Mouse (Mus musculus) G1E (cell line): Measurements from ENCODE around the gene Gjb5. TPM values are rescaled to one million over a fixed set of nuclear protein-coding genes. Genes with fewer than 3 reads are reported as not detected.

ENCODE experiments used
- ATAC-seq: 2 replicates; pipeline ENCODE4 v1.8.0; 2016; ENCODE audit warnings: mild to moderate bottlenecking; ENCODE audit not compliant: insufficient number of reproducible peaks, poor library complexity, low FRiP score, severe bottlenecking; ENCODE audit errors: extremely low read depth
- DNase-seq: peaks from one replicate; pipeline ENCODE4 v3.0.0; 2012; ENCODE audit warnings: low spot score
- H3K27me3 ChIP-seq: 2 replicates; pipeline ENCODE4 v1.6.1; 2012; ENCODE audit warnings: mild to moderate bottlenecking, low read length, inconsistent platforms; ENCODE audit not compliant: insufficient read depth
- H3K36me3 ChIP-seq: replicated peaks from 2 replicates; pipeline ENCODE3; 2012; ENCODE audit warnings: mild to moderate bottlenecking, inconsistent platforms
- H3K4me1 ChIP-seq: 2 replicates; pipeline ENCODE4 v1.6.1; 2012; ENCODE audit warnings: low read depth, low read length, inconsistent platforms, mixed read lengths; ENCODE audit not compliant: insufficient read depth
- H3K4me3 ChIP-seq: 2 replicates; pipeline ENCODE4 v1.5.1; 2012; ENCODE audit warnings: low read depth, mild to moderate bottlenecking, inconsistent platforms, low read length, moderate library complexity, mixed read lengths
- H3K9me3 ChIP-seq: replicated peaks from 2 replicates; pipeline ENCODE4 v1.6.1; 2012; ENCODE audit warnings: inconsistent platforms
- CTCF ChIP-seq: IDR thresholded peaks from 2 replicates; pipeline ENCODE4 v1.5.1; 2012; ENCODE audit warnings: low read depth, low read length, inconsistent platforms, mixed read lengths
- GATA1 ChIP-seq: IDR thresholded peaks from 2 replicates; pipeline ENCODE4 v1.6.1; 2012; ENCODE audit warnings: borderline replicate concordance, low read length, inconsistent platforms, mixed read lengths
- GATA2 ChIP-seq: IDR thresholded peaks from 2 replicates; pipeline ENCODE4 v1.6.1; 2012; ENCODE audit warnings: low read depth, low read length, inconsistent platforms, borderline replicate concordance
- POLR2AphosphoS5 ChIP-seq: IDR thresholded peaks from 2 replicates; pipeline ENCODE4 v1.6.1; 2012; ENCODE audit warnings: low read depth, low read length, inconsistent platforms; ENCODE audit not compliant: insufficient replicate concordance
- TAL1 ChIP-seq: conservative IDR thresholded peaks from 2 replicates; pipeline ENCODE4 v1.6.1; 2012; ENCODE audit warnings: low read depth, low read length, inconsistent platforms, mixed read lengths
- polyA plus RNA-seq: library from polyadenylated mRNA; stranded (reverse); fragments of >175 nt; gene quantifications from 2 replicates; pipeline ENCODE4 v1.2.3, GENCODE M21; 2012
- total RNA-seq, 2 experiments: library from RNA; stranded (forward) in 1 of 2; stranded (reverse) in 1 of 2; fragments of 200-1000 nt in 1 of 2; fragments of >200 nt in 1 of 2; fragmentation: Nextera tagmentation in 1 of 2; gene quantifications; 2 replicates each; pipeline ENCODE4 v1.2.3; 2014 to 2017

Gjb5 gene
- total and polyA plus RNA-seq, 3 experiments: 0.27 TPM; not detected in 2

DNA sequence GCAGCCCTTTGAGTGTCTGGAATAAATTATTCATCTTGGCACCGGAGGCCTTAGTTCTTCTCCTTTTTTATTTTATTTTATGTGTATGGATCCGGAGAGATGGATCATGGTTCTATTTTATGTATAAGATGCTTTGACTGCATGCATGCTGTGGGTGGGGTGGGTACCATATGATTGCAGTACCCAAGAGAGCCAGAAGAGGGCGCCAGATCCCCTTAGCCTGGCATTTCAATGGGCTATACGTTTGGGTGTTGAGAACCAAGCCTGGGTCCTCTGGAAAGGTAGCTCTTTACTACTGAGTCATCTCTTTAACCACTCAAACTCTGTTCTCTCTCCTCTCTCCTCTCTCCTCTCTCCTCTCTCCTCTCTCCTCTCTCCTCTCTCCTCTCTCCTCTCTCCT, 19.4 kb upstream of the Gjb5 start:
- Histone ChIP-seq H3K4me3 (no peak overlapping the region), H3K36me3 (no peaks in the 10 kb centered on the region), H3K27me3 (no peaks in the 10 kb centered on the region), H3K4me1 (no peaks in the 10 kb centered on the region), H3K9me3 (peaks cover 79% of the 10 kb centered on the region)
- DNase-seq (no peak), ATAC-seq (no peak)
- TF ChIP-seq TAL1 (no peak), CTCF (0 out of 2 replicates have a peak, but pooled peaks have one; percentile 12)

- H3K4me3 ChIP-seq: no peak overlapping the region
- ATAC-seq (no peak), DNase-seq (no peak)
- H3K9me3 ChIP-seq: peaks cover 82% of the 10 kb centered on the region
- no peaks in the 10 kb centered on the region for H3K36me3 ChIP-seq
- H3K4me1 ChIP-seq: no peaks in the 10 kb centered on the region
- H3K27me3 ChIP-seq: no peaks in the 10 kb centered on the region
- TF ChIP-seq CTCF (no peak), TAL1 (no peak), GATA1 (no peak), GATA2 (no peak), POLR2AphosphoS5 (no peak)
Measured at GRCm38 (mm10) chr4:127375541-127376177, 17.7 kb upstream of the Gjb5 start.

GRCm38 (mm10) chr4:127374645-127375044, 16.7 kb upstream of the Gjb5 start:
- TF ChIP-seq GATA2: no peak
- no peak for TF ChIP-seq POLR2AphosphoS5
- no peak for TF ChIP-seq TAL1
- TF ChIP-seq CTCF: no peak
- no peak for TF ChIP-seq GATA1
- peaks cover 81% of the 10 kb centered on the region for H3K9me3 ChIP-seq
- no peaks in the 10 kb centered on the region for H3K36me3 ChIP-seq
- no peak for ATAC-seq
- H3K4me1 ChIP-seq: no peaks in the 10 kb centered on the region
- DNase-seq: no peak
- H3K4me3 ChIP-seq: no peak overlapping the region
- no peaks in the 10 kb centered on the region for H3K27me3 ChIP-seq

GRCm38 (mm10) chr4:127373491-127373890, 15.5 kb upstream of the Gjb5 start:
- no peaks in the 10 kb centered on the region for H3K27me3 ChIP-seq
- TF ChIP-seq GATA1: no peak
- TF ChIP-seq TAL1: no peak
- TF ChIP-seq POLR2AphosphoS5: no peak
- no peak for TF ChIP-seq GATA2
- no peak for TF ChIP-seq CTCF
- no peak for DNase-seq
- H3K4me3 ChIP-seq: no peak overlapping the region
- peaks cover 81% of the 10 kb centered on the region for H3K9me3 ChIP-seq
- ATAC-seq: no peak
- no peaks in the 10 kb centered on the region for H3K4me1 ChIP-seq
- H3K36me3 ChIP-seq: no peaks in the 10 kb centered on the region

DNA sequence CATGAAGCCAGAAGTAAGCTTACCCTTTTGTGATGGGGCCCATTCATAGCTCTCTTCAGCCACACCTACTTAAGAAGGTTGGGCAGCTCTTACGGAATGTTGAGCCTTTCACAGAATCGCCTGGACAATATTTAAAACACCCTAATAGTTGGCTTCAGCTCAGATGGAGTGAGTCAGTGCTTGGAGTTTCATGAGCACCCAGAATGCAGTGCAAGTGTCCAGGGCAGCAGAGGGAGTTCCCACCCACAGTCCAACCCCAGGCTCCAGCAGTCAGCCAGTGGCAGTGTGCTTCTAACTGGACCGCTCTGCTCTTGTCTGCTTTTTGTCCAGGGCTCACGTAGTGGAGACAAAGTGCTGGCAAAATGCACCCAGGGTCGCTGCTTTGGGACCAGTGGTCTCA, 13.6 kb upstream of the Gjb5 start:
- TF ChIP-seq POLR2AphosphoS5: no peak
- no peak for TF ChIP-seq CTCF
- no peak for TF ChIP-seq TAL1
- TF ChIP-seq GATA2: no peak
- TF ChIP-seq GATA1: no peak

GRCm38 (mm10) chr4:127370447-127370846, 12.5 kb upstream of the Gjb5 start:
- no peak for ATAC-seq

More for the DNA sequence above, 13.6 kb upstream of the Gjb5 start:
- ATAC-seq: no peak
- no peaks in the 10 kb centered on the region for H3K4me1 ChIP-seq
- peaks cover 87% of the 10 kb centered on the region for H3K9me3 ChIP-seq
- H3K27me3 ChIP-seq: no peaks in the 10 kb centered on the region
- no peak for DNase-seq
- no peaks in the 10 kb centered on the region for H3K36me3 ChIP-seq
- H3K4me3 ChIP-seq: no peak overlapping the region

More at GRCm38 (mm10) chr4:127370447-127370846, 12.5 kb upstream of the Gjb5 start:
- DNase-seq: no peak
- Histone ChIP-seq H3K36me3 (no peaks in the 10 kb centered on the region), H3K9me3 (peaks cover 82% of the 10 kb centered on the region), H3K4me1 (no peaks in the 10 kb centered on the region), H3K27me3 (no peaks in the 10 kb centered on the region), H3K4me3 (no peak overlapping the region)
- no peak for TF ChIP-seq TAL1
- TF ChIP-seq GATA2: no peak
- TF ChIP-seq POLR2AphosphoS5: no peak
- no peak for TF ChIP-seq GATA1
- no peak for TF ChIP-seq CTCF
